Comparison of ENCODE assay signal across 20 mouse cellular contexts in genomic region chr16:12692739-12693292, GRCm38 (mm10).
DNase-seq lines count a peak whose midpoint lies in the region; ATAC-seq and TF ChIP-seq lines count a peak whose summit lies in the region.
"Had no signal": no experiment of that assay in that cellular context is flagged by ENCODE, and none has a peak within 500 bp of the region (broad histone marks: within the 10 kb centered on the region; RNA-seq: fewer than 3 reads in every experiment).

No protein-coding gene starts in this region.

- H3K36me3 ChIP-seq in midbrain, postnatal 0 days (ENCODE audit: insufficient read depth, low read length) = no peaks in the 10 kb centered on the region
- H3K36me3 ChIP-seq in midbrain, embryonic 14.5 days (ENCODE audit: control insufficient read depth, insufficient read depth, low read length) = no peaks in the 10 kb centered on the region
- no peaks in the 10 kb centered on the region for H3K36me3 ChIP-seq in heart, embryonic 13.5 days
- H3K36me3 ChIP-seq: G1E; heart, embryonic 15.5 days; hindbrain, embryonic 15.5 days; limb, embryonic 13.5 days; liver, embryonic 15.5 days had no signal

- WGBS in midbrain, postnatal 0 days = 53% methylated on average over 4 of the region's 5 CpGs
- 62% methylated on average over 4 of the region's 5 CpGs for WGBS in midbrain, embryonic 14.5 days
- WGBS in heart, embryonic 13.5 days = 34% methylated on average over 5 of the region's 5 CpGs

- H3K27ac ChIP-seq in midbrain, postnatal 0 days (ENCODE audit: low read depth, low read length) = no peak overlapping the region
- no peak overlapping the region for H3K27ac ChIP-seq in midbrain, embryonic 14.5 days (replicated peaks; ENCODE audit: low read depth, low read length)
- H3K27ac ChIP-seq in heart, embryonic 13.5 days (replicated peaks) = 0 out of 2 replicates have a peak overlapping the region, but pooled peaks have one; percentile 36
- H3K27ac ChIP-seq: heart, embryonic 15.5 days; hindbrain, embryonic 15.5 days; limb, embryonic 13.5 days; liver, embryonic 15.5 days had no signal

- TF ChIP-seq CTCF in midbrain, postnatal 0 days (IDR thresholded peaks at IDR 0.05) = no peak

- no peak overlapping the region for H3K4me3 ChIP-seq in midbrain, postnatal 0 days (ENCODE audit: low read depth, low read length)
- no peak overlapping the region for H3K4me3 ChIP-seq in midbrain, embryonic 14.5 days (replicated peaks; ENCODE audit: low read depth, low read length)
- H3K4me3 ChIP-seq in heart, embryonic 13.5 days = no peak overlapping the region
- H3K4me3 ChIP-seq: heart, embryonic 15.5 days; hindbrain, embryonic 15.5 days; limb, embryonic 13.5 days; liver, embryonic 15.5 days; megakaryocyte, embryonic 14.5 days had no signal

- H3K27me3 ChIP-seq in midbrain, postnatal 0 days (ENCODE audit: insufficient read depth, low read length) = no peaks in the 10 kb centered on the region
- no peaks in the 10 kb centered on the region for H3K27me3 ChIP-seq in midbrain, embryonic 14.5 days (ENCODE audit: control insufficient read depth, insufficient read depth, low read length)
- H3K27me3 ChIP-seq in heart, embryonic 13.5 days (replicated peaks) = no peaks in the 10 kb centered on the region
- H3K27me3 ChIP-seq: heart, embryonic 15.5 days; hindbrain, embryonic 15.5 days; limb, embryonic 13.5 days; liver, embryonic 15.5 days; megakaryocyte, embryonic 14.5 days had no signal

- no peak overlapping the region for H3K9ac ChIP-seq in midbrain, postnatal 0 days (replicated peaks; ENCODE audit: low read length, poor library complexity, severe bottlenecking)
- H3K9ac ChIP-seq in midbrain, embryonic 14.5 days (replicated peaks; ENCODE audit: low read length) = no peak overlapping the region
- H3K9ac ChIP-seq in heart, embryonic 13.5 days = peak overlapping the region; percentile 21; the same call in 1 of the 2 replicates
- H3K9ac ChIP-seq: forebrain, postnatal 0 days; heart, embryonic 15.5 days; hindbrain, embryonic 15.5 days; limb, embryonic 13.5 days; liver, embryonic 15.5 days had no signal

- ATAC-seq in midbrain, postnatal 0 days (ENCODE audit: low FRiP score) = no peak
- ATAC-seq in midbrain, embryonic 14.5 days (ENCODE audit: low FRiP score, low TSS enrichment) = no peak
- no peak for ATAC-seq in heart, embryonic 13.5 days (ENCODE audit: extremely low read depth, insufficient number of reproducible peaks, low FRiP score, low TSS enrichment)
- ATAC-seq: forebrain, postnatal 0 days; lung, postnatal 0 days had no signal

- no peaks in the 10 kb centered on the region for H3K4me1 ChIP-seq in midbrain, postnatal 0 days (ENCODE audit: insufficient read depth, low read length)
- no peaks in the 10 kb centered on the region for H3K4me1 ChIP-seq in midbrain, embryonic 14.5 days (ENCODE audit: control insufficient read depth, insufficient read depth, low read length)
- peaks cover 30% of the 10 kb centered on the region for H3K4me1 ChIP-seq in heart, embryonic 13.5 days
- H3K4me1 ChIP-seq: hindbrain, embryonic 15.5 days; limb, embryonic 13.5 days; megakaryocyte, embryonic 14.5 days had no signal

- H3K4me2 ChIP-seq in midbrain, postnatal 0 days (ENCODE audit: low read depth, low read length, poor library complexity, severe bottlenecking) = no peak overlapping the region
- no peak overlapping the region for H3K4me2 ChIP-seq in midbrain, embryonic 14.5 days (ENCODE audit: low read length)
- H3K4me2 ChIP-seq in heart, embryonic 13.5 days = no peak overlapping the region
- H3K4me2 ChIP-seq: heart, embryonic 15.5 days; hindbrain, embryonic 15.5 days; limb, embryonic 13.5 days; liver, embryonic 15.5 days had no signal

- DNase-seq in heart, adult 9 months (ENCODE audit: low spot score in 2 of 2) = peak; percentile 7 to 21
- no peak for DNase-seq in heart, postnatal 4 days
- DNase-seq in midbrain, postnatal 0 days (ENCODE audit: low spot score) = peak; percentile 16
- DNase-seq in midbrain, embryonic 14.5 days = no peak
- DNase-seq in retina, postnatal 7 days (ENCODE audit: low read depth, low spot score) = peak; percentile 17
- DNase-seq in layer of hippocampus, adult 18-20 months (ENCODE audit: low spot score in 2 of 2) = no peak
- DNase-seq: cerebellum, adult 9-11 months; forebrain, postnatal 0 days; kidney, adult 11 months; kidney, postnatal 14 days; layer of hippocampus, adult 9-11 months; thymus, postnatal 25 days had no signal

- no peaks in the 10 kb centered on the region for H3K9me3 ChIP-seq in midbrain, postnatal 0 days (ENCODE audit: low read length)
- H3K9me3 ChIP-seq in midbrain, embryonic 14.5 days (ENCODE audit: control insufficient read depth, low read length) = no peaks in the 10 kb centered on the region
- H3K9me3 ChIP-seq in heart, embryonic 13.5 days = no peaks in the 10 kb centered on the region
- H3K9me3 ChIP-seq: G1E; heart, embryonic 15.5 days; hindbrain, embryonic 15.5 days; limb, embryonic 13.5 days; liver, embryonic 15.5 days had no signal

Comparison
In these comparisons a context has a peak if more than half of its experiments do, and no peak if none do; other contexts are left out.
1. DNase-seq: peak in heart, adult 9 months (2 of 2), midbrain, postnatal 0 days (single experiment) and retina, postnatal 7 days (single experiment); none in heart, postnatal 4 days (single experiment), midbrain, embryonic 14.5 days (single experiment) and layer of hippocampus, adult 18-20 months (0 of 2).